Mouse (Mus musculus) ES-E14 (cell line): ENCODE data around the gene Kntc1. TPM values are rescaled to one million over a fixed set of nuclear protein-coding genes. Genes with fewer than 3 reads are reported as not detected.

Source experiments
- DNase-seq: peaks from one replicate; pipeline ENCODE4 v3.0.0-alpha.2; 2013; ENCODE audit warnings: low read depth, low spot score
- H3K27ac ChIP-seq: 2 replicates; pipeline ENCODE4 v1.5.1; 2012; ENCODE audit warnings: low read depth, mild to moderate bottlenecking, low read length, moderate library complexity, mixed read lengths; ENCODE audit not compliant: poor library complexity, insufficient read depth, severe bottlenecking
- H3K36me3 ChIP-seq: 2 replicates; pipeline ENCODE4 v1.6.1; 2012; ENCODE audit warnings: mild to moderate bottlenecking, low read length, moderate library complexity, mixed read lengths; ENCODE audit not compliant: control insufficient read depth, poor library complexity, insufficient read depth, severe bottlenecking
- H3K4me1 ChIP-seq, 2 experiments: fragments of 150-350 bp in 1 of 2; sonication (generic) in 1 of 2; 2 replicates each; pipeline ENCODE4 v1.6.1; 2012; ENCODE audit warnings: low read length in 2 of 2, mild to moderate bottlenecking in 1 of 2, mixed read lengths in 1 of 2; ENCODE audit not compliant: control insufficient read depth in 2 of 2, insufficient read depth in 2 of 2, poor library complexity in 1 of 2
- H3K4me3 ChIP-seq, 2 experiments: fragments of 150-350 bp in 1 of 2; sonication (generic) in 1 of 2; 2 replicates each; pipeline ENCODE4 v1.5.1; 2012; ENCODE audit warnings: low read length in 2 of 2, low read depth in 1 of 2, mild to moderate bottlenecking in 1 of 2, mixed read lengths in 1 of 2; ENCODE audit not compliant: insufficient read depth in 1 of 2, poor library complexity in 1 of 2, severe bottlenecking in 1 of 2
- H3K9ac ChIP-seq: 2 replicates; pipeline ENCODE4 v1.6.1; 2012; ENCODE audit warnings: low read depth, mild to moderate bottlenecking, low read length, mixed read lengths; ENCODE audit not compliant: poor library complexity, insufficient read depth, severe bottlenecking
- H3K9me3 ChIP-seq: fragments of 150-350 bp; sonication (generic); 2 replicates; pipeline ENCODE4 v1.6.1; 2012; ENCODE audit warnings: low read depth, mild to moderate bottlenecking, low read length; ENCODE audit not compliant: control insufficient read depth, insufficient read depth
- CHD2 ChIP-seq: IDR thresholded peaks from 2 replicates; pipeline ENCODE4 v1.6.1; 2014; ENCODE audit warnings: mild to moderate bottlenecking, low read depth, low read length, inconsistent platforms
- HCFC1 ChIP-seq: IDR thresholded peaks from 2 replicates; pipeline ENCODE4 v1.6.1; 2012; ENCODE audit warnings: low read length, inconsistent platforms, borderline replicate concordance; ENCODE audit not compliant: insufficient read depth
- MAFK ChIP-seq: IDR thresholded peaks from 2 replicates; pipeline ENCODE4 v1.6.1; 2014; ENCODE audit warnings: mild to moderate bottlenecking, low read depth, low read length, inconsistent platforms; ENCODE audit not compliant: insufficient read depth
- ZC3H11A ChIP-seq: IDR thresholded peaks from 2 replicates; pipeline ENCODE4 v1.6.1; 2012; ENCODE audit warnings: low read depth, mild to moderate bottlenecking, inconsistent platforms, low read length, borderline replicate concordance
- ZNF384 ChIP-seq: IDR thresholded peaks from 2 replicates; pipeline ENCODE4 v1.6.1; 2012; ENCODE audit warnings: low read depth, low read length, inconsistent platforms
- in situ Hi-C, 2 experiments: fragments of 600-800 bp; cut with MboI; formaldehyde crosslinking; loops; one replicate each; pipeline ENCODE4 v1.15.1; 2025; ENCODE audit warnings: low sequenced_read_pairs in 2 of 2, inconsistent platforms in 1 of 2; ENCODE audit not compliant: unreplicated experiment in 2 of 2
- total RNA-seq: library from RNA; depleted of rRNA; stranded (reverse); fragments of 300-350 nt; gene quantifications from 2 replicates; pipeline ENCODE4 v1.2.3, GENCODE M21; 2012

Kntc1 gene
- total RNA-seq, 1 experiment: 71.3 TPM

DNA sequence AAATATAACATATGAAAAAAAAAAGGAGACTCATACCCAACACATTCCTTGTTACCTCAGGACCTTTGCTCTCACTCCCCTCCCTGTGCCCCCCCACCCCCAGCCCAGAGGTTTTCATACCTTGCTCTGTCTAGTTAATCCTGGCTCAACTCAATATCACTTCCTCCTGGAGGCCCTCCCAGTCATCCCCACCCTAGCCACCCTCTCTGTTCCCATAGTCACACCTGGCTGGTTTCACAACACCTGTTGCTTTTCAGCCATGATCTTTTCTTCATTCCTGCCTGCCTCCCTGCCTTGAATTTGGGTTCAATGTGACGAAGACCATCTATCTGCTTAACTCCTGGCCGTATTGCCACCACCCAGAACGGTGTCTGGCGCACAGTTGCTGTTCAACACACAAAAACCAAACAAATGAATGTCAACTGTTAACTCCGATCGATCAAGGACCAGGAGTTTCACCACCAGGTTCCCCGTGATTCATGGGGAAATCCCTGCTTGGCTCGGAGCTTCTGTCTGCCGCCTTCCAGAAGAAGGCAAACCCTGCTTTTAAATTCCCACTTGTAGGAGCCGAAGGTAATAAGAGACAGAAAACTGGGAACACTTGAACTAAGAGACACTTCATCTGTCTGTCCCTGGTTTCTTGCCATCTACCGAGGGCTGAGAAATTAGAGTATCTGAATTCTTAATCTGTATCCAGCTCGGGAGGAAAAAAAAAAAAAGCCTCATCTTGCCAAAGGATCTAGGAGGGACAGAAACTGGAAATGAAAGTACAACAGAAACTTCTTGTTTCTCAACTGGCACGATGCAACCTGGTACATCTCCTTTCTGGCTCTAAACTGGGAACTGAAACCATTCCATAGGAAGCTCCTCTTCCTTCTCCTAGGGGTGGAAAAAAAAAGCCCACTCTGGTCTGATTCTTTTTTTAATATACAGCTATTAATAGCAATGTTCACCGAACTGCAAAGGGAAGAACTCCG is 113.1 kb downstream of the Kntc1 start:
- in situ Hi-C loops: no loop called here
- TF ChIP-seq ZC3H11A (no peak), HCFC1 (no peak), CHD2 (no peak), ZNF384 (no peak), MAFK (no peak)

DNA sequence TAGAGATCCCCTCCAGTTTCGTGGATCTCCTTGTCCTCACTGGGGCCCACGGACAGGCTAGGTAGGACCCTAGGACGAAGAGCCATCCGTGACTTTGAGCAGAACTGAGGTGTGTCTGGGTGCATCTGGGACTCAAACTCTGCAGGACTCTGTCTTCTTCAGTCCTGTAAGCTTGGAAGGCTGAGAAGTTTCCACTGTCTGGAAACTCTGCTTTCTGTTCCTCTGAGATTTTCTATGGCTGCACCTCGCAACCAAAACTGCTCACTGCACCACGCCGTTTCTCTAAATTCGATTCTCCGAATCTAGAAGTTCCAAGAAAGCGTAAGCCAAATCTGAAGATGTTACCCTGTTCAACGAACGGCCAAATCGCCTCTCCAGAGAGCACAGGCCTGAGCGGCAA is 114.4 kb downstream of the Kntc1 start:
- no peaks in the 10 kb centered on the region for H3K36me3 ChIP-seq
- H3K4me3 ChIP-seq: no peak overlapping the region
- no peak for DNase-seq
- H3K27ac ChIP-seq: no peak overlapping the region
- TF ChIP-seq MAFK (no peak), ZNF384 (no peak), CHD2 (no peak), HCFC1 (no peak), ZC3H11A (no peak)
- in situ Hi-C loops: no loop called here
- no peaks in the 10 kb centered on the region for H3K4me1 ChIP-seq
- no peak overlapping the region for H3K9ac ChIP-seq
- no peaks in the 10 kb centered on the region for H3K9me3 ChIP-seq

More for the DNA sequence above, 113.1 kb downstream of the Kntc1 start:
- Histone ChIP-seq H3K9me3 (no peaks in the 10 kb centered on the region), H3K9ac (no peak overlapping the region), H3K36me3 (no peaks in the 10 kb centered on the region), H3K4me1 (no peaks in the 10 kb centered on the region), H3K4me3 (no peak overlapping the region), H3K27ac (no peak overlapping the region)
- no peak for DNase-seq

DNA sequence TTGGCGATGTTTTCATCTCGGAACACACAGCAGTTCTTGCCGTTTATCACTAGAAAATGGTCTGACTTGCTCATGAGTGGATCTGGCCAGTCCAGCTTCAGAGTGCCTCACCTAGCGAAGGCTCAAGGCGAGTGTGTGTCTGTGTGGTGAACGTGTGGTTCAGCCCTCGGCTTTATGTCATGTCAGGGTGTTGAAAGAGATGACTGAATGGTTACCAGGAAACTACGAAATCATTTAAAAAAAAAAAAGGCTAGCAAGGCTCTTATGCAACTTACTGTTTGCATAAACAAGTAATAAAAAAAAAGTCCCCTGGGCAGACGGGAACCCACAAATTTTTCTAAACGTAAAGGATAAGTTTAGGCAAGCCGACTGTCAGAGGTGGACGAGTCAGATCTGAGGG is 115.8 kb downstream of the Kntc1 start, which contains the start of gene Hcar2:
TSS of gene Hcar2 (minus strand) at position 135 of the 400 bp plus-strand sequence.
- H3K36me3 ChIP-seq: no peaks in the 10 kb centered on the region
- no peaks in the 10 kb centered on the region for H3K9me3 ChIP-seq
- DNase-seq: no peak
- in situ Hi-C loops: no loop called here
- TF ChIP-seq MAFK: no peak
- no peak for TF ChIP-seq ZNF384
- no peak for TF ChIP-seq ZC3H11A
- H3K4me3 ChIP-seq: no peak within 1 kb of the TSS
- no peaks in the 10 kb centered on the region for H3K4me1 ChIP-seq
- H3K9ac ChIP-seq: no peak within 1 kb of the TSS
- no peak within 1 kb of the TSS for H3K27ac ChIP-seq

GRCm38 (mm10) chr5:123866457-123866856 is 116.9 kb downstream of the Kntc1 start:
- no peak for DNase-seq
- Histone ChIP-seq H3K9me3 (no peaks in the 10 kb centered on the region), H3K4me3 (no peak overlapping the region), H3K4me1 (no peaks in the 10 kb centered on the region), H3K27ac (no peak overlapping the region), H3K36me3 (no peaks in the 10 kb centered on the region), H3K9ac (no peak overlapping the region)
- in situ Hi-C loops: no loop called here
- TF ChIP-seq CHD2 (no peak), HCFC1 (no peak), MAFK (no peak), ZC3H11A (no peak), ZNF384 (no peak)
